Mouse (Mus musculus) forebrain, embryonic 12.5 days (tissue): ENCODE results near the gene Hist1h1d. TPM values are rescaled to one million over a fixed set of nuclear protein-coding genes. Genes with fewer than 3 reads are reported as not detected.
"Not testable (repeated sequence)": the region's sequence is repeated elsewhere in the genome, so short reads cannot be mapped to it uniquely, and the experiment has no call there.

Experiments used
- ATAC-seq: fragments of 200-750 bp; cut with Nextera tagmentation; 2 replicates; pipeline ENCODE4 v1.8.0; 2017; ENCODE audit warnings: moderate TSS enrichment; ENCODE audit not compliant: low FRiP score
- H3K27ac ChIP-seq: fragments of 300-500 bp; sonication (generic); 2 replicates; pipeline ENCODE4 v1.5.1; 2016; ENCODE audit warnings: mild to moderate bottlenecking
- H3K27me3 ChIP-seq: fragments of 300-500 bp; sonication (generic); 2 replicates; pipeline ENCODE4 v1.6.1; 2016; ENCODE audit warnings: mild to moderate bottlenecking
- H3K36me3 ChIP-seq: fragments of 300-500 bp; sonication (generic); replicated peaks from 2 replicates; pipeline ENCODE4 v1.6.1; 2016; ENCODE audit warnings: mild to moderate bottlenecking
- H3K4me1 ChIP-seq: fragments of 300-500 bp; sonication (generic); 2 replicates; pipeline ENCODE4 v1.6.1; 2016
- H3K4me2 ChIP-seq: fragments of 300-500 bp; sonication (generic); 2 replicates; pipeline ENCODE4 v1.6.1; 2016; ENCODE audit warnings: mild to moderate bottlenecking, moderate library complexity
- H3K4me3 ChIP-seq: fragments of 300-500 bp; sonication (generic); replicated peaks from 2 replicates; pipeline ENCODE4 v1.5.1; 2016; ENCODE audit warnings: mild to moderate bottlenecking
- H3K9ac ChIP-seq: fragments of 300-500 bp; sonication (generic); 2 replicates; pipeline ENCODE4 v1.6.1; 2016; ENCODE audit warnings: mild to moderate bottlenecking
- H3K9me3 ChIP-seq: fragments of 300-500 bp; sonication (generic); 2 replicates; pipeline ENCODE4 v1.6.1; 2016
- WGBS: fragments of 180-500 bp; shearing (Covaris S2); methylation state at CpG from one replicate; pipeline ENCODE4 v1.1.7; 2016; 5-methylcytosine and 5-hydroxymethylcytosine counted together
- polyA plus RNA-seq: library from polyadenylated mRNA; unstranded; fragments of >200 nt; fragmentation: Nextera tagmentation; extraction: Ambion mirVana; gene quantifications from 2 replicates; pipeline ENCODE4 v1.2.1, GENCODE M21; 2016

The Hist1h1d gene
- polyA plus RNA-seq, 1 experiment from 2014 or later = 0.56 TPM

DNA sequence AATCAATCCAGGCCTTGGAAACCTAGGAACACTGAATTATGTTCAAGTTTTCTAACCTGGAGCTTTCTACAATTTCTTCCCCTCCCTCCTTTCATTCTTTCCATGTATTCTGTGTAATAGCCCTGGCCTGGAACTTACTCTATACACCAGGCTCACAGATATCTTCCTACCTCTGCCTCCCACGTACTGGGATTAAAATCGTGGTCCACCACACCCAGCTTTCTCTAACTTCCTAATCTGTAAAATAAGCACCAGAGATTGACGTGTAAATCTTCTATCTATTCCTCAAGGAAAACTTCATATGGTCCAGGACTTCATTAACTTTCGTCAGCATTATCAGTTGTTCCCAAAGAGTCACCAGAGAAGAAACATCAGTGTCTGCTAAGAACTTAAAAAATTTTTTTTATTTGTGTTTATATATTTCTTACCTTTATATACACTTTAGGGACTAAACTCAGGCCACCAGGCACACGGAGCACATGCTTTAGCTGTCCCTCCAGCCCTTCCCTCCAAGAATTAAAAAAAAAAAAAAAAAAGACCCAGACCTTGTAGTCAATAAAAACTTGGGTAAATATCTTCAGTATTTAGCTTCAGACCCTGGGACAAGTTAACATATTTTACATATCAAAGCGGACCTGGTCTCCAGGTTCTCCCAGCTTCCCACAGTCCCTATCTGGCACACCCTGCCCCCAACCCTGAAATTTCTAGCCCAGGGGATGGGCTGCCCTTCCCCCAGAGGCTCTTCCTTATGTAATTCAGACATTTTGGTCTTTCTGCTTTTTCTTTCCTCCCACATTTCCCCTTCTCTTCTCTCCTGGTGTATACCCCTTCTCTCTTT lies 29.4 kb downstream of the Hist1h1d start:
- Histone ChIP-seq H3K27me3 (no peaks in the 10 kb centered on the region), H3K27ac (peak overlapping the region; percentile 99), H3K4me1 (peaks cover 32% of the 10 kb centered on the region), H3K9me3 (no peaks in the 10 kb centered on the region), H3K4me3 (peak overlapping the region; percentile 53), H3K4me2 (peak overlapping the region; percentile 85), H3K36me3 (no peaks in the 10 kb centered on the region), H3K9ac (peak overlapping the region; percentile 78)
- 4% methylated on average over 6 of the region's 6 CpGs for WGBS
- ATAC-seq = no peak

DNA sequence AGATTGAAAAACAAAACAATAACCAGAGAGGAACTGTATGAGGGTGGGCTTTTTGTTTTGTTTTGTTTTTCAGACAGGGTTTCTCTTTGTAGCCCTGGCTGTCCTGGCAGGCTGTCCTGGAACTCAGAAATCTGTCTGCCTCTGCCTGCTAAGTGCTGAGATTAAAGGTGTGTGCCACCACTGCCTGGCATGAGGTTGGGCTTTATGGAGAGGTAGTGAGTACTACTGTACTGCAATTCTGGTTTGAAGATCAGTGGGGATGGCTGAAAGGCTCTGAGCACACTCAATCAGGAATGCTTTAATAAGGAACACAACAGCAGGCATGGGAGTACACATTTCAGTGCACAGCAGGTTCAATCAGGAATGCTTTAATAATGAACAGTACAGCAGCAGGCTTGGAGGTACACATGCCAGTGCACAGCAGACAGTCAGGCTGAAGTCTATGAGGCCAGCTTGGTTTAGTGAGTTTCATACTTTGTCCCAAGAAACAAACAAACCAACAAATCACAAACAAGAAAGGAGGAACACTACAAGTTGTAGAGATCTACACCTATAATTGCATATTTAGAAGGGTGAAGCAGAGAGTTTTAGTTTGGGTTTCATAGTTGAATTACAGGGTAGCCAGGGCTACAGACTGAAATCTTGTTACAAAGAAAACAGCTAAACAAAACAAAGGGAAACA lies 30.5 kb downstream of the Hist1h1d start:
- Histone ChIP-seq H3K4me1 (peaks cover 32% of the 10 kb centered on the region), H3K4me3 (no peak overlapping the region), H3K27ac (peak overlapping the region; percentile 99), H3K9ac (0 out of 2 replicates have a peak overlapping the region, but pooled peaks have one; percentile 36), H3K9me3 (no peaks in the 10 kb centered on the region), H3K27me3 (no peaks in the 10 kb centered on the region), H3K36me3 (no peaks in the 10 kb centered on the region), H3K4me2 (peak overlapping the region; percentile 85)
- no peak for ATAC-seq

DNA sequence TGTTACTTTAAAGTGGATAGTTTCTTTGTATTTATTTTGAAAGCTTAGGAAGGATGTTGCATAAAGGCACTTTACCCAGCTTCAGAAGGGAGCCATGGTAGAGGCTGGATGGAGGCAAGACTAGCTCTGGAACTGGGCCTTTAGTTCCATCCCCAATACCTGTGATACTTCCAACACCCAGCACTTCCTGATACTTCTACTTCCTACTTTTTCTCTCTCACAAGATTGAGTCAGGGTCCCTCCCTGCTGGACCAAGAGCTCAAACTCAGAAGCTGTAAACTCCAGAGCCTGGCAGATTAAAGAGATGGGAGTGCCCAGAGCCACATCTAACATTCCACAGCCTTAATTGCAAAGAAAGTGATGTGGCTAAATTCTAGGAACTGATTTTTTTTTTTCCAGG lies 31.3 kb downstream of the Hist1h1d start:
- Histone ChIP-seq H3K9me3 (no peaks in the 10 kb centered on the region), H3K36me3 (no peaks in the 10 kb centered on the region), H3K4me2 (peak overlapping the region; percentile 70), H3K27me3 (no peaks in the 10 kb centered on the region), H3K9ac (peak overlapping the region; percentile 75; the same call in 1 of the 2 replicates), H3K4me1 (peaks cover 32% of the 10 kb centered on the region), H3K27ac (peak overlapping the region; percentile 99), H3K4me3 (peak overlapping the region; percentile 45)
- ATAC-seq = no peak

DNA sequence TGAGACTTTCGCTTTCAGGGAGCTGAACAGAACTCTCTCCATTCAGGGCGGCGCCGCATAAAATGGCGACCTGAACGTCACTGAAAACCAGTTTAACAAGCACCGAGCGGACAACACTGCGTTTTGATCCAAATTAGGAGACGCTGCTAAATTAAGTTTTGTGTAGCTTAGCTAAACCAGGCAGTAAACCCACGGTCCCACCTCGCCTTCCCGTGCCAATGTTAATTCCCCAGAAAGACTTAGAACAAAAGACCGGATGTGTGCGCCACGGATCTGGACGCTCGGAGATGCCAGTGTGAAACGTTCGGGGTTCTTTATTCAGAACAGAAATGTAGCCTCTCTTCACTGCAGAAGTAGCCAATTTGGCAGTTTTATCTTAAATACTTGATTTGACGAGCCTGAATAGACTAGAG lies 32.0 kb downstream of the Hist1h1d start:
- ATAC-seq = 0 out of 2 replicates have a peak, but pooled peaks have one; percentile 9
- H3K9me3 ChIP-seq = no peaks in the 10 kb centered on the region

DNA sequence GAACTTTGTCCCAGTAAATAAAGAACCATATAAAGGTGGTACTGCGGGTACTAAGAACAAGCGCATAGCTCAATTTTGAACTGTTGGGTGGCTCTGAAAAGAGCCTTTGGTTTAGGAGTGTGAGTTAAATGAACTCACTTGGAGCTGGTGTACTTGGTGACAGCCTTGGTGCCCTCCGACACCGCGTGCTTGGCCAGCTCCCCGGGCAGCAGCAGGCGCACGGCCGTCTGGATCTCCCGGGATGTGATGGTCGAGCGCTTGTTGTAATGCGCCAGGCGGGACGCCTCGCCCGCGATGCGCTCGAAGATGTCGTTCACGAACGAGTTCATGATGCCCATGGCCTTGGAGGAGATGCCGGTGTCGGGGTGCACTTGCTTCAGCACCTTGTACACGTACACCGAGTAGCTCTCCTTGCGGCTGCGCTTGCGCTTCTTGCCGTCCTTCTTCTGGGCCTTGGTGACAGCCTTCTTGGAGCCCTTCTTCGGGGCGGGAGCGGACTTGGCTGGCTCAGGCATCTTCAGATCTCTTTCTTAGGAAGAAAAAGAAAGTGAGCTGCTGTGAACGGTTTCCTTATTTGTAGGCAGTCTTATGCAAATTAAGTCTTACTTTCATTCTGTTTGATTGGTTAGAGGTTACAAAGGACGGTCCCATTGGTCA lies 32.5 kb downstream of the Hist1h1d start:
- WGBS = under 1% methylated on average over 24 of the region's 36 CpGs
- peaks cover 32% of the 10 kb centered on the region for H3K4me1 ChIP-seq
- H3K36me3 ChIP-seq, H3K27me3 ChIP-seq, H3K9me3 ChIP-seq: not testable (repeated sequence)
- peak overlapping the region; percentile 99 for H3K27ac ChIP-seq
- peak overlapping the region; percentile 75 for H3K9ac ChIP-seq
- peak overlapping the region; percentile 70 for H3K4me2 ChIP-seq
- H3K4me3 ChIP-seq = peak overlapping the region; percentile 45
- peak; percentile 90 for ATAC-seq

More for the DNA sequence above, 32.0 kb downstream of the Hist1h1d start:
- under 1% methylated on average over 21 of the region's 21 CpGs for WGBS
- H3K4me3 ChIP-seq = peak overlapping the region; percentile 45
- H3K9ac ChIP-seq = peak overlapping the region; percentile 75
- peak overlapping the region; percentile 99 for H3K27ac ChIP-seq
- no peaks in the 10 kb centered on the region for H3K27me3 ChIP-seq
- peaks cover 32% of the 10 kb centered on the region for H3K4me1 ChIP-seq
- peak overlapping the region; percentile 70 for H3K4me2 ChIP-seq
- no peaks in the 10 kb centered on the region for H3K36me3 ChIP-seq

- 1% methylated on average over 22 of the region's 22 CpGs for WGBS
- 0 out of 2 replicates have a peak, but pooled peaks have one; percentile 30 for ATAC-seq
- no peaks in the 10 kb centered on the region for H3K27me3 ChIP-seq
Measured at GRCm38 (mm10) chr13:23586099-23586939, 33.3 kb downstream of the Hist1h1d start.

DNA sequence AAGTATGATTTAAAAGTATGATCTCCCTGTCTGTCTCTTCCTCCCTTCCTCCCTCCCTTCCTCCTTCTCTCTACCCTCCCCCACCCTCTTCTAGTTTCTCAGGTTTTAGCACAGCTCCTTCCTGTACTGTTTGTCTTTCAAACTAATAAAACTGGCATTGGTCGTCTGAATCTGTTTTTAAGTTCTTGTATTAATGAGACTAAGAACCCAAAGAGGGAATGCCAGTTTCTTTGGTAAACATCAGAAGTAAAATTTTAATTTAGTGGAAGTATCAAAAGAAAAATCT lies 33.8 kb downstream of the Hist1h1d start:
- Histone ChIP-seq H3K36me3 (no peaks in the 10 kb centered on the region), H3K4me3 (peak overlapping the region; percentile 23), H3K27me3 (no peaks in the 10 kb centered on the region), H3K4me1 (peaks cover 28% of the 10 kb centered on the region), H3K4me2 (peak overlapping the region; percentile 55), H3K27ac (peak overlapping the region; percentile 94), H3K9ac (peak overlapping the region; percentile 55), H3K9me3 (no peaks in the 10 kb centered on the region)
- 3% methylated on average over 1 of the region's 1 CpGs for WGBS
- ATAC-seq = no peak

More at GRCm38 (mm10) chr13:23586099-23586939, 33.3 kb downstream of the Hist1h1d start:
- peak overlapping the region; percentile 55 for H3K9ac ChIP-seq
- no peaks in the 10 kb centered on the region for H3K9me3 ChIP-seq
- H3K36me3 ChIP-seq = no peaks in the 10 kb centered on the region
- H3K27ac ChIP-seq = peak overlapping the region; percentile 94
- peak overlapping the region; percentile 55 for H3K4me2 ChIP-seq
- H3K4me3 ChIP-seq = peak overlapping the region; percentile 45
- H3K4me1 ChIP-seq = peaks cover 30% of the 10 kb centered on the region

GRCm38 (mm10) chr13:23591206-23591605 lies 38.1 kb downstream of the Hist1h1d start:
- no peak overlapping the region for H3K27ac ChIP-seq
- H3K4me2 ChIP-seq = no peak overlapping the region
- H3K9me3 ChIP-seq = no peaks in the 10 kb centered on the region
- no peaks in the 10 kb centered on the region for H3K27me3 ChIP-seq
- no peaks in the 10 kb centered on the region for H3K36me3 ChIP-seq
- peaks cover 4% of the 10 kb centered on the region; the same call in 1 of the 2 replicates for H3K4me1 ChIP-seq
- ATAC-seq = no peak
- H3K4me3 ChIP-seq = no peak overlapping the region
- WGBS = 91% methylated on average over 7 of the region's 7 CpGs
- H3K9ac ChIP-seq = no peak overlapping the region

DNA sequence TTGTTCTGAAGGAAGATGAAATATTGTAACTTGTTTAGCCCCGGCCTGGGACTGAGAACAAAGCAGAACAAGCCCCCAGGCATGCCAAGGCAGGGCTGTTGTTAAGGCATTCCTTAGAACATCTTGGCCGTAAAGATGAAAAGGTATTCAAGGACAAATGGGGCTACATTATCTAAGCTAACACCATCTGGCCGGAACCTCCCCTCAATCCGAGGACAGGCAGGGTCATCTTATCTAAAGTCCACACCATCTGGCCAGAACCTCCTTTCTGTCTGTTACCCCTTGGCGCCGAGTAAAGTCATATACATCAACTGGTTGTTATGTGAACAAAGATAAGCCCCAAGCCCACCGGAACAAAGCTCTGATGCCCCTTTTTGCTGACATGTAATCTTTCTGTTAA lies 38.8 kb downstream of the Hist1h1d start:
- not testable (repeated sequence) for H3K4me2 ChIP-seq, H3K4me1 ChIP-seq, H3K4me3 ChIP-seq, ATAC-seq, H3K9ac ChIP-seq, H3K27me3 ChIP-seq, H3K9me3 ChIP-seq, H3K36me3 ChIP-seq, H3K27ac ChIP-seq
- 92% methylated on average over 7 of the region's 7 CpGs for WGBS

- Histone ChIP-seq H3K27ac (no peak overlapping the region), H3K9me3 (no peaks in the 10 kb centered on the region), H3K4me3 (no peak overlapping the region), H3K4me2 (no peak overlapping the region), H3K9ac (no peak overlapping the region), H3K27me3 (no peaks in the 10 kb centered on the region), H3K36me3 (no peaks in the 10 kb centered on the region), H3K4me1 (no peaks in the 10 kb centered on the region)
- no peak for ATAC-seq
- 87% methylated on average over 7 of the region's 7 CpGs for WGBS
Measured at GRCm38 (mm10) chr13:23592614-23593013, 39.6 kb downstream of the Hist1h1d start.

DNA sequence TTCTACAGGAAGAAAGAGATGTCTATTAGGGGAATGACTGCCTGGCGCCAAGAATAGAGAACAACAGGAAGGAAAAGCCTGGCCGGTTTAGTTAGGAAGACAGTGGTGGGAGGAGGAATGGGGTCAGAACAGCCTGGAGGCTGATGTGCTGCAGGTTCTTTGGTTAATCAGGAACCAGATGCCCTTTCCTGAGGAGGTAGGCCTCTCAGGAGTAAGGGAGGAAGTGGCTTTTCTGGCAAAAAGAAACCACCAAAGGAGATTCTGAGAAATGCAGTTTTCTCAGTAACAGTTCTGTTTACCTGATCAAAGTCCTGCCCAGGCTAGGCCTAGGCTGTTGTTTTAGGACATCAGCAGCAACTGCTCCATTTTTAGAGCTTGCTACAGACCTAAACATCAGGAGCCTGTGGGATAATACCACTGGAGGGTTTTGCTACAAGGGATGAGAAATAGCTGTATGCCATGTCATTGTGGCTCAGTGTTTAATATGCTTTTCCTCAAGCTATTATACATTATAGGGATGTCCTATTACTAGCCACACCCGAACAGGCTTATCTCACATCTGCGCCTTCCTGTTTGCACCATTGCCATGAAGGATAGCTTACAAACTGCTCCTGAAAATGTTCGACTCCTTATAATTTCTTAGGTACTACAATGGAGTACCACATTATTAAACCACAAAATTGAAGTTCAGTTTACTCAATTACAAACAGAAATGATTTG lies 40.1 kb downstream of the Hist1h1d start:
- H3K27ac ChIP-seq = no peak overlapping the region
- ATAC-seq = no peak
- WGBS = 79% methylated on average over 5 of the region's 5 CpGs
- no peaks in the 10 kb centered on the region for H3K36me3 ChIP-seq
- no peaks in the 10 kb centered on the region for H3K9me3 ChIP-seq
- H3K4me2 ChIP-seq = no peak overlapping the region
- no peak overlapping the region for H3K9ac ChIP-seq
- no peaks in the 10 kb centered on the region for H3K27me3 ChIP-seq
- no peak overlapping the region for H3K4me3 ChIP-seq
- no peaks in the 10 kb centered on the region for H3K4me1 ChIP-seq
